Mouse (Mus musculus) MEL (cell line): ENCODE measurements at regions not wholly inside any gene's neighbourhood (a gene's known extent, or its start where the extent isn't known, plus 50 kb on each side); places are given as distances from the start of the nearest gene placed in this dataset.

Source experiments
- DNase-seq: peaks from one replicate; pipeline ENCODE4 v3.0.0; 2011; ENCODE audit warnings: low read depth, low spot score
- H3K27ac ChIP-seq: 2 replicates; pipeline ENCODE4 v1.5.1; 2012; ENCODE audit warnings: low read depth, mild to moderate bottlenecking, control low read depth, low read length, moderate library complexity; ENCODE audit not compliant: control insufficient read depth
- H3K27me3 ChIP-seq, 2 experiments: fragments of 150-350 bp in 1 of 2; sonication (generic) in 1 of 2; 2 replicates each; pipeline ENCODE4 v1.6.1; 2012; ENCODE audit warnings: low read length in 2 of 2, mild to moderate bottlenecking in 2 of 2, improper control_type of control experiment in 1 of 2, moderate library complexity in 1 of 2; ENCODE audit not compliant: insufficient read depth in 2 of 2, control insufficient read depth in 1 of 2
- H3K36me3 ChIP-seq, 2 experiments: 2 replicates each; pipeline ENCODE4 v1.6.1; 2012 to 2014; ENCODE audit warnings: low read length in 2 of 2, improper control_type of control experiment in 1 of 2, inconsistent platforms in 1 of 2, mild to moderate bottlenecking in 1 of 2; ENCODE audit not compliant: insufficient read depth in 2 of 2, control insufficient read depth in 1 of 2
- H3K4me1 ChIP-seq, 2 experiments: fragments of 150-350 bp in 1 of 2; sonication (generic) in 1 of 2; 2 replicates each; pipeline ENCODE4 v1.6.1; 2012; ENCODE audit warnings: low read length in 2 of 2, improper control_type of control experiment in 1 of 2, mild to moderate bottlenecking in 1 of 2; ENCODE audit not compliant: insufficient read depth in 2 of 2, control insufficient read depth in 1 of 2
- H3K4me3 ChIP-seq, 2 experiments: fragments of 150-350 bp in 1 of 2; sonication (generic) in 1 of 2; 2 replicates each; pipeline ENCODE4 v1.5.1; 2012; ENCODE audit warnings: low read depth in 2 of 2, low read length in 2 of 2, mild to moderate bottlenecking in 2 of 2, moderate library complexity in 2 of 2, control low read depth in 1 of 2, improper control_type of control experiment in 1 of 2; ENCODE audit not compliant: control insufficient read depth in 1 of 2, insufficient read depth in 1 of 2
- H3K79me2 ChIP-seq: 2 replicates; pipeline ENCODE4 v1.6.1; 2012; ENCODE audit warnings: mild to moderate bottlenecking, low read length, moderate library complexity; ENCODE audit not compliant: control insufficient read depth, poor library complexity, insufficient read depth
- H3K9ac ChIP-seq: 2 replicates; pipeline ENCODE4 v1.6.1; 2012; ENCODE audit warnings: low read depth, mild to moderate bottlenecking, control low read depth, low read length, moderate library complexity; ENCODE audit not compliant: control insufficient read depth, poor library complexity, severe bottlenecking
- H3K9me3 ChIP-seq: fragments of 150-350 bp; sonication (generic); replicated peaks from 2 replicates; pipeline ENCODE4 v1.6.1; 2012; ENCODE audit warnings: mild to moderate bottlenecking, low read length, improper control_type of control experiment, moderate library complexity; ENCODE audit not compliant: insufficient read depth
- BHLHE40 ChIP-seq: IDR thresholded peaks from 2 replicates; pipeline ENCODE4 v1.6.1; 2012; ENCODE audit warnings: low read depth, mild to moderate bottlenecking, inconsistent platforms, low read length, improper control_type of control experiment, borderline replicate concordance
- CHD1 ChIP-seq: IDR thresholded peaks from 2 replicates; pipeline ENCODE4 v1.6.1; 2012; ENCODE audit warnings: low read depth, mild to moderate bottlenecking, inconsistent platforms, low read length, improper control_type of control experiment
- CHD2 ChIP-seq: IDR thresholded peaks from 2 replicates; pipeline ENCODE4 v1.6.1; 2011; ENCODE audit warnings: low read length, improper control_type of control experiment
- CTCF ChIP-seq, 3 experiments: IDR thresholded peaks in 2 of 3; conservative IDR thresholded peaks in 1 of 3; 2 replicates each; pipeline ENCODE4 v1.5.1; 2011 to 2012; ENCODE audit warnings: low read length in 3 of 3, low read depth in 2 of 3, mild to moderate bottlenecking in 2 of 3, improper control_type of control experiment in 1 of 3, inconsistent platforms in 1 of 3, mixed read lengths in 1 of 3, moderate library complexity in 1 of 3; ENCODE audit not compliant: control insufficient read depth in 1 of 3, insufficient read depth in 1 of 3, poor library complexity in 1 of 3, severe bottlenecking in 1 of 3
- E2F4 ChIP-seq: IDR thresholded peaks from 2 replicates; pipeline ENCODE4 v1.6.1; 2011; ENCODE audit warnings: low read depth, low read length, improper control_type of control experiment, borderline replicate concordance
- ELF1 ChIP-seq: IDR thresholded peaks from 2 replicates; pipeline ENCODE4 v1.6.1; 2014; ENCODE audit warnings: low read depth, mild to moderate bottlenecking, inconsistent platforms, low read length, improper control_type of control experiment, moderate library complexity
- ETS1 ChIP-seq: IDR thresholded peaks from 2 replicates; pipeline ENCODE4 v1.6.1; 2012; ENCODE audit warnings: low read depth, mild to moderate bottlenecking, inconsistent platforms, low read length, improper control_type of control experiment, moderate library complexity
- GATA1 ChIP-seq: IDR thresholded peaks from 2 replicates; pipeline ENCODE4 v1.6.1; 2011; ENCODE audit warnings: low read depth, low read length, improper control_type of control experiment
- KAT2A ChIP-seq: conservative IDR thresholded peaks from 2 replicates; pipeline ENCODE4 v1.6.1; 2012; ENCODE audit warnings: low read depth, low read length, improper control_type of control experiment, inconsistent platforms
- MAFK ChIP-seq: IDR thresholded peaks from 2 replicates; pipeline ENCODE4 v1.6.1; 2011; ENCODE audit warnings: low read depth, mild to moderate bottlenecking, low read length, improper control_type of control experiment, borderline replicate concordance
- MAZ ChIP-seq: IDR thresholded peaks from 2 replicates; pipeline ENCODE4 v1.6.1; 2012; ENCODE audit warnings: low read depth, mild to moderate bottlenecking, inconsistent platforms, low read length, improper control_type of control experiment
- MEF2A ChIP-seq: IDR thresholded peaks from 2 replicates; pipeline ENCODE4 v1.6.1; 2014; ENCODE audit warnings: low read depth, mild to moderate bottlenecking, inconsistent platforms, low read length, improper control_type of control experiment; ENCODE audit not compliant: poor library complexity, insufficient replicate concordance, severe bottlenecking; ENCODE audit errors: extremely low read depth
- MXI1 ChIP-seq: IDR thresholded peaks from 2 replicates; pipeline ENCODE4 v1.6.1; 2011; ENCODE audit warnings: mild to moderate bottlenecking, low read depth, low read length, improper control_type of control experiment
- NELFE ChIP-seq: IDR thresholded peaks from 2 replicates; pipeline ENCODE4 v1.6.1; 2011; ENCODE audit warnings: low read depth, low read length, improper control_type of control experiment
- NRF1 ChIP-seq: IDR thresholded peaks from 2 replicates; pipeline ENCODE4 v1.6.1; 2014; ENCODE audit warnings: low read depth, mild to moderate bottlenecking, inconsistent platforms, low read length, improper control_type of control experiment, moderate library complexity; ENCODE audit not compliant: poor library complexity, insufficient read depth, severe bottlenecking
- SMC3 ChIP-seq: IDR thresholded peaks from 2 replicates; pipeline ENCODE4 v1.6.1; 2011; ENCODE audit warnings: low read depth, low read length, improper control_type of control experiment
- TBP ChIP-seq: IDR thresholded peaks from 2 replicates; pipeline ENCODE4 v1.8.0; 2011; ENCODE audit warnings: low read depth, low read length, improper control_type of control experiment
- TCF12 ChIP-seq: IDR thresholded peaks from 2 replicates; pipeline ENCODE4 v1.6.1; 2014; ENCODE audit warnings: low read depth, mild to moderate bottlenecking, inconsistent platforms, low read length, improper control_type of control experiment, moderate library complexity
- USF1 ChIP-seq: IDR thresholded peaks from 2 replicates; pipeline ENCODE4 v1.6.1; 2014; ENCODE audit warnings: low read depth, mild to moderate bottlenecking, inconsistent platforms, low read length, improper control_type of control experiment, moderate library complexity
- USF2 ChIP-seq, 2 experiments: IDR thresholded peaks; 2 replicates each; pipeline ENCODE4 v1.6.1; 2011 to 2012; ENCODE audit warnings: improper control_type of control experiment in 2 of 2, low read length in 2 of 2, borderline replicate concordance in 1 of 2, inconsistent platforms in 1 of 2, low read depth in 1 of 2, mild to moderate bottlenecking in 1 of 2; ENCODE audit not compliant: insufficient read depth in 1 of 2
- ZKSCAN1 ChIP-seq: IDR thresholded peaks from 2 replicates; pipeline ENCODE4 v1.6.1; 2012; ENCODE audit warnings: low read depth, mild to moderate bottlenecking, inconsistent platforms, low read length, improper control_type of control experiment, moderate library complexity
- ZMIZ1 ChIP-seq: IDR thresholded peaks from 2 replicates; pipeline ENCODE4 v1.6.1; 2012; ENCODE audit warnings: low read depth, mild to moderate bottlenecking, inconsistent platforms, low read length, improper control_type of control experiment, moderate library complexity

DNA sequence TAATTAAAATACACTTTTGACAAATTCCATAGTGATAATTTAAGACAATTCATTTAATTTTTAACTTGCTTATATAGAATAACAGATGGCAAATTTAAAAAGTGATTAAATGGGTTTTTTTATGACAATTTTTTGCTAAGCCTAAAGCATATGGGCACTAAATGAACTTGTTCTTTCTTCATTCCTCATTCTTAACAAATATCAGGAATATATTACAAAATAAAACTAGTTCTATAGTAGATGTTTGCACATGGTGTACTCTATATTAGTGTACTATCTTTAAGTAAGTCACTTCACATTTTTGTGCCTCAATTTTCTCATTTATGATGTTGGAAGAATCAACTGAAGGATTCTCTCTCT, 264.6 kb downstream of the Rdh14 start:
- no peaks in the 10 kb centered on the region for H3K27me3 ChIP-seq
- H3K4me1 ChIP-seq: no peaks in the 10 kb centered on the region
- H3K4me3 ChIP-seq: no peak overlapping the region
- no peaks in the 10 kb centered on the region for H3K36me3 ChIP-seq
- no peak overlapping the region for H3K9ac ChIP-seq
- no peaks in the 10 kb centered on the region for H3K9me3 ChIP-seq
- H3K79me2 ChIP-seq: no peaks in the 10 kb centered on the region
- no peak for DNase-seq
- TF ChIP-seq MXI1 (no peak), ELF1 (no peak), KAT2A (no peak), ZKSCAN1 (no peak), USF2 (IDR thresholded peaks at IDR 0.05; ENCODE audit: borderline replicate concordance in 1 of 2, insufficient read depth in 1 of 2, low read depth in 1 of 2, low read length in 2 of 2) (no peak), CHD1 (no peak), NRF1 (no peak), MAZ (no peak), TCF12 (no peak)
- TF ChIP-seq, all 39 proteins: peak for 0
- H3K27ac ChIP-seq: no peak overlapping the region

GRCm38 (mm10) chr12:10658826-10659225, 268.3 kb downstream of the Rdh14 start:
- H3K9ac ChIP-seq: no peak overlapping the region
- no peak for DNase-seq
- no peak overlapping the region for H3K4me3 ChIP-seq
- H3K9me3 ChIP-seq: no peaks in the 10 kb centered on the region
- no peaks in the 10 kb centered on the region for H3K36me3 ChIP-seq
- no peak for TF ChIP-seq MEF2A
- no peak for TF ChIP-seq USF2 (IDR thresholded peaks at IDR 0.05; ENCODE audit: borderline replicate concordance in 1 of 2, insufficient read depth in 1 of 2, low read depth in 1 of 2, low read length in 2 of 2)
- no peak for TF ChIP-seq MAFK
- no peak for TF ChIP-seq NELFE
- no peak for TF ChIP-seq MXI1
- TF ChIP-seq ETS1: no peak
- no peak for TF ChIP-seq CHD2
- no peak for TF ChIP-seq USF1
- no peak for TF ChIP-seq GATA1
- TF ChIP-seq E2F4: no peak
- TF ChIP-seq ELF1: no peak
- no peak for TF ChIP-seq ZKSCAN1
- no peak for TF ChIP-seq SMC3
- no peak for TF ChIP-seq ZMIZ1
- TF ChIP-seq TBP: no peak
- TF ChIP-seq CTCF (IDR thresholded peaks at IDR 0.05 in 2 of 3, conservative IDR thresholded peaks at IDR 0.05 in 1 of 3; ENCODE audit: control insufficient read depth in 1 of 3, insufficient read depth in 1 of 3, low read depth in 2 of 3, low read length in 3 of 3, poor library complexity in 1 of 3, severe bottlenecking in 1 of 3): no peak
- TF ChIP-seq CHD1: no peak
- no peak for TF ChIP-seq BHLHE40
- TF ChIP-seq, all 39 proteins: peak for 0
- no peaks in the 10 kb centered on the region for H3K27me3 ChIP-seq
- H3K4me1 ChIP-seq: no peaks in the 10 kb centered on the region
- H3K27ac ChIP-seq: no peak overlapping the region
- no peaks in the 10 kb centered on the region for H3K79me2 ChIP-seq
